Mouse (Mus musculus): ENCODE results near the gene E030025P04Rik.

E030025P04Rik gene

GRCm38 (mm10) chr11:109144236-109144635 lies at the start of gene E030025P04Rik:
TSS of gene E030025P04Rik (minus strand) at chr11:109144369.
- no peak for DNase-seq (ENCODE audit: low spot score)

GRCm38 (mm10) chr11:109192673-109193557 lies 48.7 kb upstream of the E030025P04Rik start:
- DNase-seq (ENCODE audit: low spot score) = peak; percentile 87

GRCm38 (mm10) chr11:109188235-109188634 lies 44.1 kb upstream of the E030025P04Rik start:
- no peak for DNase-seq (ENCODE audit: low spot score)

DNA sequence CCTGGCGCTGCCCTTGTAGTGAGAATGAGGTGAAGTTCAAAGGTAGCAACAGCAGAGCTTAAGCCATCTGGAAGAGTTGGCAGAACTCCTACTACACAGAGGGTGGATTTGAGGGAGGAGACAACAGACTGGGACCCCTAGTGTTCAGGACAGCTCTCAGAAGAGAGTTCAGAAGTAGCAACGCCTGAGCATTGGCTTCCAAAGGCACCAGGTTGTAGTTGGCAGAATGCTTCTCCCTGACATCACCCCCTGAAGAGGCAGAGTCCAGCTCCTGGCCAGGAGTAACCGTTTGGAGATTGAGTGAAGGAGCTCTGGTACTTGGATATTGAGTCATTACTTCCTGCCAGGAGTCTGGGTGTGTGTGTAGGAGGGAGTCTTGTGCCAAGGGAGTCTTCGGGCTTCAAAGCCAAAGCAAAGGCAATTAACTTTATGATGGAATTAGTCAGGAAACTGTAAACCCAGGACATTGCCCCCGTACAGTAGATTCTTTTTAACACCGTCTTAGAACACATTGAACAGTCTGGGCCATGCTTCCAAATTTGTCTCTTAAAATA lies 43.5 kb upstream of the E030025P04Rik start:
- DNase-seq (ENCODE audit: low spot score) = no peak

DNA sequence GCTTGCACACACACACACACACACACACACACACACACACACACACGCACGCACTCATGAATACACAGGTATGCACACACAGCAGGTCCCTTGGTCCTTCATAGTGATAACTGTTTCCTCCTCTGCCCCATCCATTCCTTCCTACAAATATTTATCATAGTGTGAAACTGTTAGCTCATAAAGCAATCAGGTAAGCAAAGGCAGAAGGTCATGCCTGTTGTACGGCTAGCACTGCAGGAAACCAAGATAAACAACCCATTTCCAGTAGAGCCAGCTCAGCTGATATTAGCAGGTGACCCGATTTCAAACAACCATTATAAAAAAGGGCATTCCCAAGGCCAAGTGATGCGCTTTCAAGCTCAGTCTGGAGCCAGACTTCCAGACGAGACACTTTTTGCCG lies 36.9 kb upstream of the E030025P04Rik start:
- no peak for DNase-seq (ENCODE audit: low spot score)

DNA sequence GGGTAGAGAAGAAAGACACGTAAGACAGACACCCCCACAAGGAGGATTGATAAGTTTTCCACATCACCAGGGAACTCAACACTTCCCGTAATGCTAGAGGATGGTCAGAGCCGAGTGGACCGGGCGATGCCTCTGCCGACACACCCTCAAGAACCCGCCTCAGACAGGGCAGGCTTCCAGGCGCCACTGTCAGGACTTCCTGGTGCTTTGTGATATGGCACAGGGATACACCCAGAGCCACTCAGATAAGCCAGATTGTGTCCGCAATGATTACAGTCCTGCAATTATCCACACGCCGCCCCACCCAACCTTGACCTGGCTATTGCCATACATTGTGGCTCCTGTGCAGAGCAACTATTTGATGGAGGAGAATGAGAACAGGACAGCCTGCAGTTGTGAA lies 36.1 kb upstream of the E030025P04Rik start:
- no peak for DNase-seq (ENCODE audit: low spot score)

DNA sequence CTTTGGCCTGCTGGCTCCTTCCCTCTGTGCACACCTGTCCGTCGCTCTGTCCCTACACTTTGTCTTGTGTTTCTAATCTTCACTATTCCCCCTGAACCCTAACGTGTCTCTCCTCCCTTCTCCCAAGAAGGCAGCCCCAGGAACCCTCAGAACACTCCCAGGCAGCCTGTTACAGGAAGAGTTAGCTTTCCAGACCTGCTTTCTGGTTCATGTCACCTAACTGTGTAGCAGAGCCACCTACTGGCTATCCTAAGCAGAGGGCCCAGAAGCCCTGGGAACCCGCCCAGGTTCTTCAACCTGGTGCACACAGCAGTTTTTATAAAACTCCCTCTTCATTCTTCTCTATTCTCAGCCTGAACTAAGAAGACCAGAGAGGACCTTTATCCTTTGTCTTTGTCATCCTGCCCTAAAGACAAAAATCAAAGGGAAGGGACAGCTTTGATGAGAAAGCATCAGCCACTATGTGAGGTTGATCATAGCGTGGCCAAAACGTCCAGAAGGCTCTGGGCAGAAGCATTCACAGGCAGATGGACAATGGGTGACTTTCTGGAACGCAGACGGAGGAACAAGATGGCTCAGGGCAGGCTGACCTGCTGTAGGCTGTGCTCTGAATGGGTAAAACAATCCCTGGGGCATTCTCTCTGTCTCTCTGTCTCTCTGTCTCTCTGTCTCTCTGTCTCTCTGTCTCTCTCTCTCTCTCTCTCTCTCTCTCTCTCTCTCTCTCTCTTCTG lies 34.8 kb upstream of the E030025P04Rik start:
- DNase-seq (ENCODE audit: low spot score) = peak; percentile 60

DNA sequence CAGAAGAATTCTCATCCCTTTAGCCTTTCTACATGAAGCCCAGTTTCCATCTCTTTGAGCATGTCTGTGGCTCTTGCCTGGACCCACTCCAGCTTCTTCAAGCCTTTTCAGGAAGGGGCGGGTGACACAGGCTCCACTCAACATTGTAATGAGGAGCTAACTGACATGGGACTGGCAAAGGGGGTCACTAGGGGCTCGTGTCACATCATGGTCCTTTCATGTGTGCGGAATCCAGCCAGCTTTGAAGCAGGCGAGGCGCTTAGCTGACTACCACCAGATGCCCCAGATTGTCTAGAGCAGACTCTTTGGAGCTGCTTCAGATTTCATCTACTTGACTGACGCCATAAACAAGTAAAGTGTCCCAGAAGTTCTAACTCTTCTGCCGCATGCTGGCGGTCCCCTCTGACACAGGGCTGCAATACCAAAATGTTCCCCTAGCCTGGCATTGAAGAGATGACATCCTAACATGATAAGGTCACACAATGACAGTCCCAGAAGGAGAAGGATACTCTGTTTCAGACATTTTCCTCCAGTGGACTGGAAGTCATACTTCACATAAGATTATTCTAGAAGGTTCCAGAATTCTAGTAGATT lies 31.3 kb upstream of the E030025P04Rik start:
- DNase-seq (ENCODE audit: low spot score) = no peak

GRCm38 (mm10) chr11:109172224-109172623 lies 28.1 kb upstream of the E030025P04Rik start:
- DNase-seq (ENCODE audit: low spot score) = no peak

DNA sequence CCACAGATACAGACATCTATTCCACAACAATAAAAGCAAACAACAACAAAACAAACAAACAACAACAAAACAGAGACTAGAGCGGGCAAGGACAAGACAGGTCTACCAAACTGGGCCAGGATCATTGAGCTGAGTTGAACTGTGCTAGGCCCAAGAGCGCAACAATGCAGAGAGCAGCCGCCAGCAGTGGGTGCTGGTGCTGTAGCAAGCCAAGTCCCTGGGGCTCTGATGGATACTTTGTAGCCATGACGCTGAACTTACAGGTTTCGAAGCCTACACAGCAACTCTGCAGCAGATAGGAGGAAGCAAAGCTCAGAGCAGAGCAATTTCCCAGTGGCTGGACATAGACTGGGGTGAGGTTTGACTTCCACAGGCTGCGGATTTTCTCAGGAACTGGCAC lies 26.6 kb upstream of the E030025P04Rik start:
- DNase-seq (ENCODE audit: low spot score) = peak; percentile 60

DNA sequence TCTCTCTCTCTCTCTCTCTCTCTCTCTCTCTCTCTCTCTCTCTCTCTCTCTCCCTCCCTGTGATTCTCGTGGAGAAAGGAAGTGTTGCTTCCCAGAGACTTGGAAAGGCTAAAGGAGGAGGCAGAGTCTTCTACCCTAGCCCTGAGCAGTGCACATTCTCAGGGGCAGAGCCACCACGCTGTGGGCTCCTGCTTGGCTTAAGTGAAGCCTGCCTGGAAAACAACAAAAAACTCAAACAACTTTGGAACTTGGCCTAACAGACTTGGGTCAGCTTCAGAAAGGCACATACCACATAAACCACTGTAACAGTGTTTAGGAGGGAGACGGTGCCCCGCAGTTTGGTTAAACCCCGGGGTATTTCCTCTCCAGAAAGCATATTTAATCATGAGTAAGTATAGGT lies 13.5 kb upstream of the E030025P04Rik start:
- DNase-seq (ENCODE audit: low spot score) = no peak

DNA sequence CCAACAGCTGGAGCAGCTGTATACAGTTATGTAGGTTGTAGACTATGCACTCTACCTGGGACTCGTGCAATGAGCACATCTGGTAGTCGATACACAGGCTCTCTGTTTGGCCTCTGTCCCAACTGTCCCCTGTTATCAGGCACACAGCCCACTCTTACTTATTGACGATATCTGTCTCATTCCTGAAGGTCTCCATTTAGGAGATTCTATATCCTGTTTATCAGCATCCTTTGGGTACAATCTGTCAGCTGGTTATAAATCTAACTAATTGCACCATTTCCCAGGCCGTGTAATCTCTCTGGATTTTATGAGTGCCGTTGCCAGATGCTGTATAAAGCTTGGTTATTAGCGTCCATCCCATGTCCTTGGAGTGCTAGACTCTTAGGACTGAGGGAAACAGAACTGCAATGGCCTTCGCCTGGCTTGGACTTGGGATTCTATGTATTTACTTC lies 747 bp upstream of the E030025P04Rik start:
- no peak for DNase-seq (ENCODE audit: low spot score)

DNA sequence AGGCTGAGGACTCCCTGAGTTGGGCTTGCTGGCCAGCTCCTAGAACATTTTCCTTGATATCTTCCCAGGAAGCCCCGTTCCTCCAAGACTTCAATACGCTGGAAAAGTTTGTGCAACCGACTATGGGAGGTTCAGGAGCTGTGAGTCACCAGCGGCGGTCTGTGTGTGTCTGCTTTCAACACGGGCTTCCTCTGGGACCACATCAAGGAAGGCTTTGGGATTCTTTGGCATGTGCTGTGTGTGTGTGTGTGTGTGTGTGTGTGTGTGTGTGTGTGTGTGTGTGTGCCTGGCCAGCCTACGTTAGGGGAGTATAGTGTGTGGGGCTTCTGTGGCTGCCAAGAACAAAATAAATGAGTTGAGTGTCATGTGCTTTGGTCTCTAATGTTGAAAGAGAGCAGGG lies 17.7 kb downstream of the E030025P04Rik start:
- peak; percentile 55 for DNase-seq (ENCODE audit: low spot score)

DNA sequence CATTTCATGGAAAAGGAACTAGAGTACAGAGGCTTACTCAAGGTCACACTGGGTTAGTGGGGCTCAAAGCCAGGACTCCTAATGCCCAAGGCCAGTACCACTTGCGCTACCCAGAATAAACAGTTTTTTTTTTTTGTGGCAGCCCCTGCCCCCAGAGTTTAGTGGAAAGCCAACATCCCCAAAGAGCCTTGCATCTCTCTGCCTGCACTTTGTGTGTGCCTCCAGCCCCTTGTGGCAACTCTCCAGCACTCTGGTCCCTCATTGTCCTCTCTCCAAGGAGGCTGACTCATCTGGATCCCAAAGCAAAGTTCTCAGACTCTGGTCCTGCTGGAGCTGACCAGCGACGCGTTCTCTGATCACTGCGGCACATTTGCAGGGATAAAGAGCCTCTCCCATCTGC lies 18.7 kb downstream of the E030025P04Rik start:
- DNase-seq (ENCODE audit: low spot score) = peak; percentile 65

- no peak for DNase-seq (ENCODE audit: low spot score)
These were observed 19.9 kb downstream of the E030025P04Rik start for GRCm38 (mm10) chr11:109124284-109124683.

- DNase-seq (ENCODE audit: low spot score) = no peak
These were observed 34.3 kb downstream of the E030025P04Rik start for GRCm38 (mm10) chr11:109109826-109110346.

GRCm38 (mm10) chr11:109109056-109109455 lies 35.1 kb downstream of the E030025P04Rik start:
- DNase-seq (ENCODE audit: low spot score) = no peak

GRCm38 (mm10) chr11:109107518-109108205 lies 36.5 kb downstream of the E030025P04Rik start:
- DNase-seq (ENCODE audit: low spot score) = no peak

- no peak for DNase-seq (ENCODE audit: low spot score)
These were observed 37.4 kb downstream of the E030025P04Rik start for GRCm38 (mm10) chr11:109106751-109107150.

- DNase-seq (ENCODE audit: low spot score) = no peak
These were observed 38.0 kb downstream of the E030025P04Rik start for GRCm38 (mm10) chr11:109106181-109106580.

DNA sequence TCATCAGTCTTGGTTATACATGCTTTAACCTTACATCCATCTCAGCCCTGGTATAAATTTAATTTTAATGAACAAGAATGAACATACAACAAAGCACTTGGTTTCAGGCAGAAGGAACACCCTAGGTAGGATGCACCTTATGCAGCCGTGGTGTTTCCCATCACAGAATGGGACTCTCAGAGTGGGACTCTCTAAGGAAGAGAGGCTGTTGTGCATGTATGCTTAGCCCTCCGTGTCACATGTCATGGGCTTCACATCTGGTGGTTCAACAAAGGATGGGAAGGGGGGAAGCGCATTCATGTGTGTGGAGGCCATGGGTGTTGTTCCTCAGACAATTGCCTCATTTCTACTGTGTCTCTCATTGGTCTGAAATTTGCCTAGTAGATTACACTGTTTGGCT lies 40.8 kb downstream of the E030025P04Rik start:
- no peak for DNase-seq (ENCODE audit: low spot score)

Measured in testis, postnatal 10 days (tissue).